Mouse (Mus musculus) c-Kit-positive CD71-negative TER-119-negative erythroid progenitor cells, embryonic 14.5 days (primary cell): ENCODE data around the gene Rpf2.

Source experiments
- DNase-seq: peaks from one replicate; pipeline ENCODE4 v3.0.0-alpha.2; 2013; ENCODE audit warnings: low read depth

Gene Rpf2

GRCm38 (mm10) chr10:40246374-40247165, at the start of gene Rpf2:
Gene Rpf2 (minus strand): TSS chr10:40247036.
- peak; percentile 77 for DNase-seq

- no peak for DNase-seq
Observed at GRCm38 (mm10) chr10:40292640-40293039, 45.8 kb upstream of the Rpf2 start.

DNA sequence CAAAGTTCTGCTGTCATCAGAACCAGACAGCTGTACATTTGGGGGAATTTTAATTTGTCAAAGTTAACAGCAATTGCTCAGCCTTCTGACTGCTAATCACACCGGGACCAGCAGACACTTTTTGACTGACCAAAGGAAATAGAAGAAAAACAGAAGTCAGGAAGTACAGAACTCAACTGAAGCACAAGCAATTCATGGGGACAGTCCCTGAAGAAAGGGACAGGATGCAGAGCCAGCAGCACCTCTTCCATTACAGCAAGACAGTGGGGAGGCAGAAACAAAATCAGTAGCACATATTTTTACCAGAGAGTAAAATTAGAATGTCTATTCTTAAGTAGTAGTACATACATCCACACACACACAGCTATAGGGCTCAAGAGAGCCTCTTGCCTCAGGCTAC, 39.9 kb upstream of the Rpf2 start:
- DNase-seq = no peak

DNA sequence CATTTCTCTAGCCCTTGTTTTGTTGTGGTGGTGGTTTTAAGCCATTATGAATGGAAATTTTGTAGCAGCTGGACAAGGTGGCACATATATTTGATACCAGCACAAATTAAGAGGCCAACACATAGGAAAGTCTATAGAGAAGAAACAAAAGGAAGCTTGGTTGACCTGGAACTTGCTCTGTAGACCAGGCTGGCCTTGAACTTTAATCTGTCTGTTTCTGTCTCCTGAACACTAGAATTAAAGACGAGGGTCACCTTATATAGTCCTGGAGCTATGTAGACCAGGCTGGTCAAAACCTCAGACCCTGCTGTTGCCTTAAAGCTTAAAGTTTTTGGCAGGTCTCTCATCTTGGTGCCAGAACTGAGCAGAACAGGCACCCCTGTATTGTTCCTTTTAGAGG, 38.7 kb upstream of the Rpf2 start:
- no peak for DNase-seq

DNA sequence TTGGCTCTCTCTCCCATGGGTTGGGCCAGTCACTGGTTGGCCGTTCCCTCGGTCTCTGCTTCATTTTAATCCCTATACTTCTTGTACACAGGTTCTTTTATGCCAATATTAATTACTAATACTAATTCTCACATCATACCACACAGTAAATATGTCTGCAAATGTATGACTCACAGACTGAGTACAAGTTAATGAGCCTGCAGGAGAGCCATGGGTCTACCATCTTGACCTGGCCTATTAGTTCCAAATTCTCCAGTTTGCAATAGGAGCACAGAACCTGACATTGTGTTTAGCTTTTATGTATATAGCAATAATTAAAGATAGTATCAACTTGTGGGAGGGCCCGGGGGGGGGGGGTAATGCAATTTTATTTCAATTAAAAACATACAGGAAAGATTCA, 38.2 kb upstream of the Rpf2 start:
- no peak for DNase-seq

- DNase-seq = no peak
Observed at GRCm38 (mm10) chr10:40284179-40284831, 37.5 kb upstream of the Rpf2 start.

GRCm38 (mm10) chr10:40283636-40284035, 36.8 kb upstream of the Rpf2 start:
- no peak for DNase-seq

DNA sequence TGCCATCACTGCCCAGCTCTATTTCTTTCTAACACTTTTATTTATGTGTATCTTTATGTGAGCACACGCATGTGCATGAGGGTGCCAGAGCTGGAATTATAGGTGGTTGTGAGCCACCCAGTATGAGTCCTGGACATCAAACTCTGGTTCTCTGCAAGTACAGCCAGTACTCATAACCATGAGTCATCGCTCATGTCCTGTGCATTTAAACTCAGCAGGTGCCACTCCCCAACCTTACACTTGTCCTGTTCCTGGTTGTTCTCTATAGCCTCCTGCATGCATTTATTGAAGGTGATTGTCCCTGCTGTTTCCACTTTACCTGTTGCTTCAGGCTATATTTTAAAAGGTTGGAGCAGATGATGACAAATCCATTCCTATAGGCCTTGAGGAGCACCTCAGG, 34.7 kb upstream of the Rpf2 start:
- no peak for DNase-seq

DNA sequence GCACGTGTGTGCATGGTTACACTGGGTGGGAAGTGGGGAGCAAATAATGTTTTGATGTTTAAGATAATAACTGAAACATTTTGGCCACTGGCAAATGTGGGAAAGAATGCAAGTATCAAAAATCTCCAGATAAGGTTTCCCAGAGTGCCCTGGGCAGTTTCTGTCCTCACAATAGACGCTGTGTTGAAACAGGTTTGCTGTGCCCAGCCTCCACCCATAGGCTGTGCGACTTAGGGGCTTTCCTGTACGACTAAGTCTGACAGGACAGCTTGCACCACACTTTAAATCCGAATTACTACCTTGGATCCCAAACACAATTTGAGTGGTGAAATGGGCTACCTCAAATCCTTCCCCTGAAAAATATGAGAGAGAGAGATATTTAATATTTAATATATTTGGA, 31.5 kb upstream of the Rpf2 start:
- no peak for DNase-seq

GRCm38 (mm10) chr10:40275991-40276390, 29.2 kb upstream of the Rpf2 start:
- DNase-seq = peak; percentile 57

DNA sequence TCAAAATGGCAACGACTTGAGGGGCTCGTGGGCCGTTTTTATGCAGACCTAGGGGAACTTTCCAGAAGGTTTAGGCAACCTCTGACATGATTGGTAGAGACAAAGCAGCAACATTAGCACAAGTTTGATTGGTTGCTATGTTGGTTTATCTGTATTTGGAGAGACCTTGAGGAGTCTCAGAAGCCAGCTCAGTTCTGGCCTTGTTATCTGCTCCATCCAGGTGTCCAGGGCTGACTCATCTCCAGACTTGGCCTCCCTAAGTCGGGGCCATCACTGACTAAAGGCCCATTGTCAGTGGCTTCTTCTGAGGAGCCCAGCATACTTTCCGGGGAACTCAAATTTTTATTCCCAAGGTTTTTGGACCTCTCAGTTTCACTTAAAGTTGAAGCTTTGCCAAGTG, 27.1 kb upstream of the Rpf2 start:
- DNase-seq = no peak

DNA sequence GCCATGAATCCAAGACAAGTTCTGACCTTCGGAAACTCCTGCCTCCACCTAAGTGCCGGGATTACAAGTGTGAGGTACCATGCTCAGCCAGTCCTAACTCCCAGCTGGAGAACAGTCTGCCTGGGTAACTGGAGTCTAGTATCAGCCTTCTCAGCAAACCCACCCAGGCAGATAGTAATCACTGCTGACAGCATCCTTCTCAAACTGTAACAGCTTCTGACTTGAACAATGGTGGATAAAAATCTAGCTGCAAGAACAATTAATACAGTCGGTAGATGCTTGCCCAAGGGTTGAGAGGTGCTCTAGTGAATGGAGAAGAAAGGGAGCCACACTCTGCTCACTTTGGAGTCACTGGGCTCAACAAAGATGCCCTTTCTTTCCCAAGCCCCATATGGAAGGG, 24.4 kb upstream of the Rpf2 start:
- DNase-seq = no peak

DNA sequence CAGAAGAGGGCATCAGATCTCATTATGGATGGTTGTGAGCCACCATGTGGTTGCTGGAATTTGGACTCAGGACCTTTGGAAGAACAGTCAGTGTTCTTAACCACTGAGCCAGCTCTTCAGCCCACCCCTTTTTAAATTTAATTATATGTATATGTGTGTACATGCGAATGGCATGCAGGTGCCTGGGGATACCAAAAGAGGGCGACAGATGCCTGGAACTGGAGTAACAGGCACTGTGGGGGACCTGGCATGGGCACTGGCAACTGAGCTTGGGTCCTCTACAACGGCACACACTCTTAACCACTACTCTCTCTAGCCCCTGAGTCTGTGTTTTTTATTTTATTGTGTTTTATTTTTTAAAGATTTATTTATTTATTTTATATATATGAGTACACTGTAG, 18.1 kb upstream of the Rpf2 start:
- DNase-seq = no peak

GRCm38 (mm10) chr10:40263691-40264090, 16.9 kb upstream of the Rpf2 start:
- DNase-seq = no peak

DNA sequence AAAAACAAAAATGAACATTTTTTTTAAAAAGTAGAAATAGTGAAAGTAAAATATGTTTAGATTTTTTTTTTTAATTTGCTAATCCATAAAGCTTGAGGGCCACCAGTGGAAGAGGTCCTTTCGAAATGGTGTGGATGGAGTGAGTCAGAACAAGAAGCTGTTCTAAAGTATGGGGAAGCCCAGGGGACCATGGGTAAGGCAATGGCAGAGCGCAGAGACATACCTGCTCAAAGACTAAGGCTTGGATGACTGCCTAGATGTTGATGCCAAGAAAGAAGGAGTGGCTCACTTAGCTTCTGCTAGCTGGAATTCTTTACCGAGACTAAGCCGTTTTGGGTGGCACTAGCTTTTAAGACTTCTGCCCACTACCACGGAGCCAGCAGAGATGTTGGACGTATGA, 15.4 kb upstream of the Rpf2 start:
- no peak for DNase-seq

GRCm38 (mm10) chr10:40260305-40260704, 13.5 kb upstream of the Rpf2 start:
- DNase-seq = no peak

GRCm38 (mm10) chr10:40259542-40259941, 12.7 kb upstream of the Rpf2 start:
- DNase-seq = no peak

GRCm38 (mm10) chr10:40258976-40259375, 12.1 kb upstream of the Rpf2 start:
- DNase-seq = no peak

GRCm38 (mm10) chr10:40258401-40258966, 11.6 kb upstream of the Rpf2 start:
- peak; percentile 97 for DNase-seq

DNA sequence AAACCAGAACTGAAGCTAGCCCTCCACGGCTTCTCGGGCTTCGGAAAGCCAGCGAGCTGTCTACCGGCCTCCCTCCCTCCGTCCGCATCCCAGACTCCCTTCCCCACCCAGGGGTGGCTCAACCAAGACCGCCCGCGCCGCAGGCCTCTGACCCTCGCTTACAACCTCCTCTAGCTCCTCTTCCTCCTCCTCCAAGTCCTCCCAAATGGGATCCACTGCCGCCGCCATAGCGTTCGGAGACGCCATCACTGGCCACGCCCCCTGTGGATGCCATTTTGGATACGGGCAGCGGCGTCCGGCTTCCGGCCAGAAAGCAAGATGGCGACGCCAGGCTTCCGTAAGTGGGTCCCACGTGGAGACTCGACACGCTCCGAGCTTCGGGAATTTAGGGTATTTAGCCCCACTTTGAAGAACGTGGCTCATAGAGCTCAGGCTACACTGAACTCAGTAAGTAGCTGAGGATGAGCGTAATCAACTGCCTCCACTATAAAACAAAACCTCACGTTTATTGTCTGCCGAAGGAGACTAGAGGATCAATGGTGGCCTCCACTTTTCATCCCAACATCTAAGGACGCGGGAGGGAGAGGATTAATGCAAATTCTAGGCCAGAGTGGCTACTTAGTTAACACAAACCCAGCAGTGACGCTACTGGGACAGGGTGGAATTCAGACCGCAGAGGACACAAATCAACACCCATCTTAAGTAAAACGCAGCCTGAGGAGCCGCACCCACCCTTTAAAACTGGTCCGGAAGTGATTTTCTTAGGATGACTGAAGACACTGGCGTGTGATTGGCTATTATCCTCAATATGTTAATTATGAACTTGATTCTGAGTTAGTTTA, 10.8 kb upstream of the Rpf2 start, which contains the start of gene Gtf3c6:
TSS of gene Gtf3c6 (minus strand) at position 695 of the 842 bp plus-strand sequence.
- DNase-seq = peak; percentile 89

GRCm38 (mm10) chr10:40256716-40257115, 9.9 kb upstream of the Rpf2 start:
- DNase-seq = no peak

GRCm38 (mm10) chr10:40250969-40251368, 4.1 kb upstream of the Rpf2 start:
- no peak for DNase-seq
